Mouse (Mus musculus) T-helper 17 cell (primary cell): ENCODE results near the gene Sympk.

Experiments used
- in situ Hi-C, 2 experiments: fragments of 300-600 bp; cut with MboI, MseI; formaldehyde crosslinking; loops; 1 replicate in 1 of 2; 2 replicates in 1 of 2; pipeline ENCODE4 v1.15.1; 2025; ENCODE audit warnings: high pct_unique_total_duplicates in 2 of 2

Gene Sympk

DNA sequence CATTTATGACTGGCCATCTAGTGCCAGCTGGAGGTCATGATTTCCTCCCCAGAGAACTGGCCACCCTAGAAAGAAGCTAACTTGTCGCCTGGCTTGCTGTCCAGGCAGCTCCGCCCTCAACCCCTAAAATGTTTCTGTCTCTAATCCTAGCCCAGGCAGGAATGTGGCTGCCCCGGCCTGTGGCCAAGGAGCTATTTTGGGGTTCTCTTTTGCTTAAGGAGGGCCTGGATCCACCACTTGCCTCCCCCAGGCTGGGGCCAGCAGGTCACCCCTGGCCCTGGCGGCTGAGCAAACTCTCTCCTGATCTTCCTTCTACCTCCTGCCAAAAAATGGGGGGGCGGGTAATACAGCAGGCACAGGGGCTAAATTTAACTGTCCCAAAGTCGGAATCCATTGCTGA is 58.9 kb downstream of the Sympk start:
- in situ Hi-C loops: no loop called here

DNA sequence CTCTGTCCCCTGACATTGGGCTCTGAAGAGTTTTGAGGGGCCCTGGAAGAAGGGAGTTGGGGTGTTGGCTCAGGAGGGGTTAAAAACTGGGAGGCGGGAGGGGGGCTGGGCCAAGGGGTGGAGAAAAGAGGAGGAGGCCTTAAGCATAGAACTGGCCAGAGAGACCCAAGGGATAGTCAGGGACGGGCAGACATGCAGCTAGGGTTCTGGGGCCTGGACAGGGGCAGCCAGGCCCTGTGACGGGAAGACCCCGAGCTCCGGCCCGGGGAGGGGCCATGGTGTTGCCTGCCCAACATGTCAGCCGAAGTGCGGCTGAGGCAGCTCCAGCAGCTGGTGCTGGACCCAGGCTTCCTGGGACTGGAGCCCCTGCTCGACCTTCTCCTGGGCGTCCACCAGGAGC is 59.5 kb downstream of the Sympk start, which contains the start of gene Dmpk:
Gene Dmpk, plus strand, starts transcription at position 149 of the 400 bp plus-strand sequence.
- in situ Hi-C loops: no loop called here

- in situ Hi-C loops: no loop called here
Observed at GRCm38 (mm10) chr7:19084277-19084771, 60.1 kb downstream of the Sympk start.

GRCm38 (mm10) chr7:19084921-19085473 is 60.8 kb downstream of the Sympk start:
- in situ Hi-C loops: no loop called here

GRCm38 (mm10) chr7:19085495-19085894 is 61.3 kb downstream of the Sympk start:
- in situ Hi-C loops: no loop called here

- in situ Hi-C loops: no loop called here
Observed at GRCm38 (mm10) chr7:19086042-19086441, 61.9 kb downstream of the Sympk start.

GRCm38 (mm10) chr7:19086760-19087159 is 62.6 kb downstream of the Sympk start:
- in situ Hi-C loops: no loop called here

- in situ Hi-C loops: no loop called here
Observed at GRCm38 (mm10) chr7:19088813-19089212, 64.6 kb downstream of the Sympk start.

DNA sequence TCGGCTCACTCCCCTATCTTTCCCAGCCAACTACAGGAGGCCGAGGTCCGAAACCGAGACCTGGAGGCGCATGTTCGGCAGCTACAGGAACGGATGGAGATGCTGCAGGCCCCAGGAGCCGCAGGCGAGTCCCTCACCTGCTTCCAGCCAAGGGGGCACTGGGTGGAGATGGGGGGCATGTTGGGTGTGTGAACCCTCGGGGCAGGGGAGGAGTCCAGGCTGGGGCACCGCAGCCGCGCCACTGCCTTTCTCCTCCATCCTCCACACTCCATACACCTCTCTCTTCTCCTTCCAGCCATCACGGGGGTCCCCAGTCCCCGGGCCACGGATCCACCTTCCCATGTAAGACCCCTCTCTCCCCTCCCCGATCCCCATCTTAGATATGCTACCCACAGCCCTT is 67.7 kb downstream of the Sympk start:
- in situ Hi-C loops: no loop called here

GRCm38 (mm10) chr7:19092381-19093173 is 68.4 kb downstream of the Sympk start:
- in situ Hi-C loops: no loop called here

DNA sequence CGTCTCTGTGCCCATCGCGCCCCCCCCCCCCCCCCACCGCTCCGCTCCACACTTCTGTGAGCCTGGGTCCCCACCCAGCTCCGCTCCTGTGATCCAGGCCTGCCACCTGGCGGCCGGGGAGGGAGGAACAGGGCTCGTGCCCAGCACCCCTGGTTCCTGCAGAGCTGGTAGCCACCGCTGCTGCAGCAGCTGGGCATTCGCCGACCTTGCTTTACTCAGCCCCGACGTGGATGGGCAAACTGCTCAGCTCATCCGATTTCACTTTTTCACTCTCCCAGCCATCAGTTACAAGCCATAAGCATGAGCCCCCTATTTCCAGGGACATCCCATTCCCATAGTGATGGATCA is 69.0 kb downstream of the Sympk start:
- in situ Hi-C loops: no loop called here

DNA sequence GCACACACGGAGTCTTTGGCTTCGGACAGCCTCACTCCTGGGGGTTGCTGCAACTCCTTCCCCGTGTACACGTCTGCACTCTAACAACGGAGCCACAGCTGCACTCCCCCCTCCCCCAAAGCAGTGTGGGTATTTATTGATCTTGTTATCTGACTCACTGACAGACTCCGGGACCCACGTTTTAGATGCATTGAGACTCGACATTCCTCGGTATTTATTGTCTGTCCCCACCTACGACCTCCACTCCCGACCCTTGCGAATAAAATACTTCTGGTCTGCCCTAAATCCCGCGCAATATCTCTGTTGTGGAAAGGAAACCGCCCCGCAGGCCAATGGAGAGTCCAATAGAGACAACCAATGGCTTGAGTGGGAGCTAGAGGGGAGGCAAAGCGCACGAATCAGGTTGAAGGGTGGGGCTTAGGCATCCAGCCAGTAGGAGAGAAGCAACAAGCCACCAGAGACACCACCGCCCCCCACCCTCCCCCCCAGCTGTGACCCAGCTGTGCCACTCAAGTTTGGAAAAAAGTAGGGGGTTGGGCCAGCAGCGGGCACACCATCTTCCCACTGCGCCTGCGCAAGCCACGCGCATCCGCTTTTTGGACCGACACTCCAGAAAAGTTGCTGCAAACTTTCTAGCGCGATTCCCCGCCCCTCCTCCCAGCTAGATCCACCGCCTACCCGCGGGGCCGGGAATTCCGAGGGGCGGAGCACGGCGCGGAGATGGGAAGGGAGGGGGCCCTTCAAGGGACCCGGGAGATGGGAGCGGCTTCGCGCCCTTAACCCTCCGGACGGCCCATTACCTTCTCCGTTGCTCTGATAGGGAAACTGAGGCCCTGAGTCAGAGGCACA is 69.6 kb downstream of the Sympk start:
- in situ Hi-C loops: no loop called here

DNA sequence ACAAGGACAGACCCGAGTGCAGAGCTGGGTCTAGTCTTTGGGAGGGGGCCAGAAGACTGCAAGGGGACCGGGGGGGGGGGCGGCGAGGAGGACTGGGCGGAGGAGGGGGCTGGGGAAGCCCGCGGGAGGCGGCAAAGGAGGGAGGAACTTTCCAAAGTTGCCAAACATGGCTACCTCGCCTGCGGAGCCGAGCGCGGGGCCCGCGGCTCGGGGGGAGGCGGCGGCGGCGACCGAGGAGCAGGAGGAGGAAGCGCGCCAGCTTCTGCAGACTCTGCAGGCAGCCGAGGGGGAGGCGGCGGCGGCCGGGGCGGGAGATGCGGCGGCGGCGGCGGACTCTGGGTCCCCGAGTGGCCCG is 70.3 kb downstream of the Sympk start, which contains the start of gene Six5:
Gene Six5, plus strand, starts transcription at position 124 of the 355 bp plus-strand sequence.
- in situ Hi-C loops: no loop called here

DNA sequence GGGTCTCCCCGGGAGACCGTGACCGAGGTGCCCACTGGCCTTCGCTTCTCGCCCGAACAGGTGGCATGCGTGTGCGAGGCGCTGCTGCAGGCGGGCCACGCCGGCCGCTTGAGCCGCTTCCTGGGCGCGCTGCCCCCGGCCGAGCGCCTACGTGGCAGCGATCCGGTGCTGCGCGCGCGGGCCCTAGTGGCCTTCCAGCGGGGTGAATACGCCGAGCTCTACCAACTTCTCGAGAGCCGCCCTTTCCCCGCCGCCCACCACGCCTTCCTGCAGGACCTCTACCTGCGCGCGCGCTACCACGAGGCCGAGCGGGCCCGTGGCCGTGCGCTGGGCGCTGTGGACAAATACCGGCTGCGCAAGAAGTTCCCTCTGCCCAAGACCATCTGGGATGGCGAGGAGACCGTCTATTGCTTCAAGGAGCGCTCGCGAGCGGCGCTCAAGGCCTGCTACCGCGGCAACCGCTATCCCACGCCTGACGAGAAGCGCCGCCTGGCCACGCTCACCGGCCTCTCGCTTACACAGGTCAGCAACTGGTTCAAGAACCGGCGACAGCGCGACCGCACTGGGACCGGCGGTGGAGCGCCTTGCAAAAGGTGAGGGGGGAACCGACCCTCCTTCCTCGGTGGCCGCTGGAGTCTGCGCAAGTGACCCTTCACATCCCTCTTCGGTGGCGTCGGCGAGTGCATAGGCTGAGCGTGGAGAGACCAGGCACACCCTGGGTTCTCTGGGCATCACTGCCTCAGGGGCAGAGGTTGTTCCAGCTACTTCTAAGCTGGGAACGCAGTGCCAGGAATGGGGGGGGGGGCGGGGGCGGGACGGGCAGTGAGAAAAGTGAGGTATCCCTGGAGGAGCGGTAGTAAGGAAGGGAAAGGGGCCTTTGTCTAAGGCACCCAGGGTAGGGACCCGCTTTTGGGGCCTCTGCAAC is 70.9 kb downstream of the Sympk start:
- in situ Hi-C loops: no loop called here

DNA sequence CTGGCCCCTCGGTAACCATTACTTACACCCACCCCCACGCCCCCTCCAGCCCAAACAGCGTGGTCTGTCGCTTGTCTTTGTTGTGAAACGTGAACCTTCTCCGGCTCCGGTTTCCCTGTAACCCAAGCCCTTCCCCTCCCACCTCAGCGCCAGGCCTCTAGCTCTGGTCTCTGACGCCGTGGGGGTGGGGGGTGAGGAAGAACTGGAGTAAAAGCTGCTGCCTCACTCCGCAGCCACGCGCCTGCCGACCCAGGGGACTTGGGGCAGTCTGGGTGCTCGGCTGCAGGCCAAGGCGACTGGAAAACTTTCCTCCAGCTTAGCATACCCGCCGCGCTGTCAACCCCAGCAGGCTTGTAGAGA is 71.6 kb downstream of the Sympk start:
- in situ Hi-C loops: no loop called here

GRCm38 (mm10) chr7:19096421-19096976 is 72.3 kb downstream of the Sympk start:
- in situ Hi-C loops: no loop called here

GRCm38 (mm10) chr7:19097217-19097616 is 73.0 kb downstream of the Sympk start:
- in situ Hi-C loops: no loop called here

- in situ Hi-C loops: no loop called here
Observed at GRCm38 (mm10) chr7:19097863-19098262, 73.7 kb downstream of the Sympk start.

DNA sequence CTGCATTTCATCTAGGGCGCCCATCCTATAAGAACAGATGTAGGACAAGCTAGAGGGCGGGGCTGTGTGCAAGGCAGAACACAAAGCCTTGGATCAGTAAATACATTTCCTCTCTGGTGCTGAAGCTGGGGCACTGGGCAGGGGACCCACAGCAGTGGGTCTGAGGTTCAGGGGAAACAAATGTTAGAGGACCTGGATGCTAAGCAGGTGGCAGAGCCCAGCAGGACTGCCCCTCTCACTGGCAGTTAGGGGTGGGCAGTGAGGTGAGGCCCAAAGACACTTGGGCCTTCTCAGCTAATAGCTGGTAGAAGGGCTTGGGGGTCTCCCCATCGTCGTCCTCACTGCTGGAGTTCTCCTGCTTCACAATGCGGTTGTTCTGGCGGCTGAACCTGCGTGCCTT is 74.6 kb downstream of the Sympk start:
- in situ Hi-C loops: no loop called here

- in situ Hi-C loops: no loop called here
Observed at GRCm38 (mm10) chr7:19100290-19100689, 76.1 kb downstream of the Sympk start.

GRCm38 (mm10) chr7:19103741-19104140 is 79.6 kb downstream of the Sympk start:
- in situ Hi-C loops: no loop called here
